Mouse (Mus musculus) T-cell, adult 66 days (primary cell): Measurements from ENCODE around the gene Clec2g. TPM values are rescaled to one million over a fixed set of nuclear protein-coding genes. Genes with fewer than 3 reads are reported as not detected.

Source experiments
- total RNA-seq, 2 experiments: library from RNA; stranded (reverse); gene quantifications; 3 replicates in 1 of 2; 4 replicates in 1 of 2; pipeline ENCODE4 v1.2.4; 2023

Gene Clec2g
- total RNA-seq = 10 to 100 TPM; 19.3 to 19.6 TPM

DNA sequence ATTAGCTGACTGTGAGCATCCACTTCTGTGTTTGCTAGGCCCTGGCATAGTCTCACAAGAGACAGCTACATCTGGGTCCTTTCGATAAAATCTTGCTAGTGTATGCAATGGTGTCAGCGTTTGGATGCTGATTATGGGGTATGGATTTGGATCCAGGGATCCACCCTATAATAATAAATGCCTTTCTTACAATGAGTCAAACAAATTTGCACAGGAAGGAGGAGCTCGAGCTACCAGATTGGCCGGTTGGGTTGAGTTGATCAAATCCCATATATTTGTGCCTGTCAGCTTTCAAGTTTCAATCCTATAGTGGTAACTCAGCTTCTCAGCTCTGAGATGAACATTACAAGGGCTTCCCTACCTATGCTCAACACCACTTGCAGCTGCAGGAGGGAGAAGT is at the start of gene Clec2g:
Gene Clec2g (plus strand): TSS at position 301 of the 400 bp plus-strand sequence.

DNA sequence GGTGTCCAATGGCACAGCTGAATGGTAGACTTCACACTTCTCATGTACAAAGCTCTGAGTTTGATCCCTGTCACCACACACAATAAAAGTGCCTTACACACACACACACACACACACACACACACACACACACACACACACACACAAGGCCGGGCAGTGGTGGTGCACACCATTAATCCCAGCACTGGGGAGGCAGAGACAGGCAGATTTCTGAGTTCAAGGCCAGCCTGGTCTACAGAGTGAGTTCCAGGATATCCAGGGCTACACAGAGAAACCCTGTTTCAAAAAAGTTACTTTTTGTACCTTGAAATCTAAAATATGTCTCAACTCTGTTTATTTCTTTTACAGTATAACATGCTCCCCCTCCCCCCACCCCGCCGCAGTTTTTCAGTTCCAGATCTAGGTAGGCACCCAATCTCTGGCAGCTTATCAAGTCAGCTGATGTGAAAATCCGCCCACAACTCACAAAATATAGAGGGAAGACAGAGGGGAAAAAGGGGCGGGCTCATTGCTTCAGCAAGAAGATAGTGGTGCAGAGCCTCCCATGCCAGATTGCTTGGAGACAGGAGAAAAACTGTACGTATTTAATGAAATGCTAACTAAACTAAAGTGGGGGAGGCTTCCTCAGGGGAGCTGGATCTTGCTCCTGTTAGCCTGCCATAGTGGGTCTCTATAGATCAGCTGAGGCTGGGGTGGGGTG is 46.9 kb upstream of the Clec2g start, which contains the start of gene Clec2i:
Gene Clec2i (plus strand): TSS at position 498 of the 700 bp plus-strand sequence.

DNA sequence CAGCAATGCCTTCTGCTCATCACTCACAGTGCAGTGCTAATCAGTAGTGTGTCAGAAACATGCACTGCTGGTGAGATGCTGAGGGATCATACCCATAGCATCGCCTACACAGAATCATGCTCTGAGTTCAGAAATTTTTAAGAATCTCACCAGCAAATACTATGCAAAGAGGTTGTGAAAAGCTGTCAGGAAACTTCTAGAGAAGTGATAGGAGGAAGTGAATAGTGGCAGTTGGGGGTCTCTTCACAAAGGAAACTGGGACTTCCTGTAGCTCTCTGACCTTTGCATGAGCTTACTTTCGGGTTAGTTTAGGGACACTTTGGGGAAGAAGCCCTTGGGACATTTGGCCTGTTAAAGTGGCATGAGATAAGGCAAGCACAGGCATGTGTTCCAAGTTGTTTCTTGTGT is 43.2 kb upstream of the Clec2g start, which contains the start of gene BC035044:
Gene BC035044 (minus strand): TSS at position 179 of the 408 bp plus-strand sequence.

Other genes with a start within 250 kb of the Clec2g start
- not detected for gene Klrb1, start 211.3 kb upstream of the Clec2g start, total RNA-seq
- gene Klrb1c, start 145.2 kb upstream of the Clec2g start, total RNA-seq = 10 to 100 TPM; 10.5 to 15.8 TPM
- gene Gm44511, start 108.1 kb upstream of the Clec2g start, total RNA-seq = 1 to 10 TPM in 1 of 2 experiments, not detected in 1; 1.1 TPM
- gene Klrb1b, start 108.0 kb upstream of the Clec2g start, total RNA-seq = 1 to 10 TPM; 4.4 to 5.4 TPM
- gene Clec2i, start 46.8 kb upstream of the Clec2g start, total RNA-seq = 10 to 100 TPM; 37.8 to 44.5 TPM
- 1 to 10 TPM; 4.6 to 6.6 TPM for gene BC035044, start 43.3 kb upstream of the Clec2g start, total RNA-seq
- 10 to 100 TPM; 10.5 to 12.2 TPM for gene Klrb1f, start 111.5 kb downstream of the Clec2g start, total RNA-seq
- not detected for gene Clec2e, start 166.5 kb downstream of the Clec2g start, total RNA-seq
- gene Clec2d, start 246.2 kb downstream of the Clec2g start, total RNA-seq = 100 to 1,000 TPM; 181 to 207 TPM